Comparison of ENCODE assay signal across 16 mouse cellular contexts in genomic region chr4:56932096-56932495, GRCm38 (mm10). TPM values are rescaled to one million over a fixed set of nuclear protein-coding genes. Genes with fewer than 3 reads are reported as not detected.
DNase-seq lines count a peak whose midpoint lies in the region; TF ChIP-seq lines count a peak whose summit lies in the region.
"Had no signal": no experiment of that assay in that cellular context is flagged by ENCODE, and none has a peak within 500 bp of the region (broad histone marks: within the 10 kb centered on the region; RNA-seq: fewer than 3 reads in every experiment).

No protein-coding gene starts in this region.

- H3K27me3 ChIP-seq in E14TG2a.4 (ENCODE audit: insufficient read depth, low read length): no peaks in the 10 kb centered on the region
- H3K27me3 ChIP-seq in heart, embryonic 10.5 days (ENCODE audit: insufficient read depth, poor library complexity, severe bottlenecking): no peaks in the 10 kb centered on the region

- intact Hi-C loops in heart, postnatal 10 days (cut with DNase I): no loop called here

- no peak for TF ChIP-seq CTCF in E14TG2a.4 (conservative IDR thresholded peaks at IDR 0.05; ENCODE audit: low read length)

- H3K4me3 ChIP-seq in E14TG2a.4 (replicated peaks; ENCODE audit: low read length) (0 out of 2 replicates have a peak overlapping the region, but pooled peaks have one; percentile 21), ES-E14 (ENCODE audit: insufficient read depth in 1 of 2, low read depth in 1 of 2, low read length in 2 of 2, poor library complexity in 1 of 2, severe bottlenecking in 1 of 2) (0 out of 4 replicates have a peak overlapping the region, but pooled peaks of 1 of the 2 experiments have one; percentile 17)
- no peak overlapping the region for H3K4me3 ChIP-seq in heart, embryonic 10.5 days

- peaks cover 97% of the 10 kb centered on the region for H3K4me1 ChIP-seq in E14TG2a.4 (replicated peaks; ENCODE audit: low read depth, low read length)
- H3K4me1 ChIP-seq in ES-E14 (ENCODE audit: control insufficient read depth in 2 of 2, insufficient read depth in 2 of 2, low read length in 2 of 2, poor library complexity in 1 of 2): peaks cover 2 to 27% of the 10 kb centered on the region in 2 experiments; a peak in 3 of 4 replicates
- H3K4me1 ChIP-seq in heart, embryonic 10.5 days: peaks cover 60% of the 10 kb centered on the region

- in situ Hi-C loops in ES-E14 (cut with MboI; ENCODE audit: low sequenced_read_pairs in 2 of 2, unreplicated experiment in 2 of 2): no loop called here

- no peak overlapping the region for H3K9ac ChIP-seq in ES-E14 (ENCODE audit: insufficient read depth, low read depth, low read length, poor library complexity, severe bottlenecking)
- H3K9ac ChIP-seq: hindbrain, embryonic 14.5 days had no signal

- 19% methylated on average over 7 of the region's 7 CpGs for WGBS in heart, embryonic 10.5 days

- H3K36me3 ChIP-seq in E14TG2a.4 (ENCODE audit: insufficient read depth, low read length) (peaks cover 87% of the 10 kb centered on the region), ES-E14 (ENCODE audit: control insufficient read depth, insufficient read depth, low read length, poor library complexity, severe bottlenecking) (peaks cover 27% of the 10 kb centered on the region)
- peaks cover 41% of the 10 kb centered on the region for H3K36me3 ChIP-seq in heart, embryonic 10.5 days

- peak; percentile 56 for DNase-seq in ES-E14 (ENCODE audit: low read depth, low spot score)
- peak; percentile 87 for DNase-seq in heart, embryonic 10.5 days (ENCODE audit: low spot score)
- peak; percentile 63 to 68 for DNase-seq in heart, postnatal 10 days
- DNase-seq in layer of hippocampus, adult 9-10 months (ENCODE audit: low spot score): no peak
- no peak for DNase-seq in ovary, postnatal 36 days (ENCODE audit: low spot score)
- DNase-seq in kidney, postnatal 4 days: no peak
- DNase-seq: cerebellum, adult 9-10 months; gastrocnemius, postnatal 14 days; kidney, postnatal 10 days; left cerebral cortex, postnatal 4 days; lung, adult 18-20 months; lung, postnatal 36 days; thymus, postnatal 25 days had no signal

- H3K9me3 ChIP-seq in E14TG2a.4 (ENCODE audit: low read length): no peaks in the 10 kb centered on the region
- no peaks in the 10 kb centered on the region for H3K9me3 ChIP-seq in ES-E14 (ENCODE audit: control insufficient read depth, insufficient read depth, low read depth, low read length)
- no peaks in the 10 kb centered on the region for H3K9me3 ChIP-seq in heart, embryonic 10.5 days

- peak overlapping the region; percentile 67 for H3K27ac ChIP-seq in ES-E14 (ENCODE audit: insufficient read depth, low read depth, low read length, poor library complexity, severe bottlenecking)
- H3K27ac ChIP-seq in heart, embryonic 10.5 days: 0 out of 2 replicates have a peak overlapping the region, but pooled peaks have one; percentile 62
- H3K27ac ChIP-seq: hindbrain, embryonic 14.5 days had no signal

TF ChIP-seq in ES-E14, 5 proteins besides CTCF, POLR2A, EP300 and RAD21:
- no peak for TF ChIP-seq ZNF384 (IDR thresholded peaks at IDR 0.05; ENCODE audit: low read depth, low read length)
- TF ChIP-seq MAFK (IDR thresholded peaks at IDR 0.05; ENCODE audit: insufficient read depth, low read depth, low read length): no peak
- TF ChIP-seq HCFC1 (IDR thresholded peaks at IDR 0.05; ENCODE audit: borderline replicate concordance, insufficient read depth, low read length): no peak
- TF ChIP-seq CHD2 (IDR thresholded peaks at IDR 0.05; ENCODE audit: low read depth, low read length): no peak
- TF ChIP-seq ZC3H11A (IDR thresholded peaks at IDR 0.05; ENCODE audit: borderline replicate concordance, low read depth, low read length): no peak

RNA-seq across cellular contexts. Expression of gene Tmem245, which starts 15.1 kb away (rescaled TPM):
- total RNA-seq in ES-E14 (2012; rRNA removed): 54.9 and 60.0 TPM in 2 replicates
- polyA plus RNA-seq in heart, embryonic 10.5 days (2016; fragmentation: Nextera tagmentation; extraction: Ambion mirVana): 14.0 and 23.1 TPM in 2 replicates
- total RNA-seq in heart, postnatal 10 days (2021): 10 to 100 TPM; 62.1 to 72.7 TPM

RNA-seq across cellular contexts. Expression of gene Frrs1l, which starts 58.1 kb away (rescaled TPM):
- 0.48 and 0.54 TPM in 2 replicates for total RNA-seq in ES-E14 (2012; rRNA removed)
- polyA plus RNA-seq in heart, embryonic 10.5 days (2016; fragmentation: Nextera tagmentation; extraction: Ambion mirVana): 0.11 and 0.17 TPM in 2 replicates
- under 1 TPM in 1 of 2 experiments, not detected in 1; 0.05 TPM for total RNA-seq in heart, postnatal 10 days (2021)
- total RNA-seq: liver, adult 2 months had no signal
- polyA plus RNA-seq: liver, adult 2 months had no signal

Comparison
In these comparisons a context has a peak if more than half of its experiments do, and no peak if none do; other contexts are left out.
1. DNase-seq: peak in ES-E14 (single experiment), heart, embryonic 10.5 days (single experiment) and heart, postnatal 10 days (2 of 2); none in layer of hippocampus, adult 9-10 months (single experiment), ovary, postnatal 36 days (single experiment) and kidney, postnatal 4 days (0 of 2).